Mouse (Mus musculus): ENCODE data around the gene Nudt1. TPM values are rescaled to one million over a fixed set of nuclear protein-coding genes. Genes with fewer than 3 reads are reported as not detected.
A peak's percentile ranks its signal among the peaks of the same experiment; 100 is the strongest.

Nudt1 gene
- polyA plus RNA-seq, 1 experiment from 2014 or later = 46.9 TPM

GRCm38 (mm10) chr5:140383559-140383958 is 62.1 kb downstream of the Nudt1 start:
- H3K4me2 ChIP-seq (replicated peaks) = no peak overlapping the region
- H3K36me3 ChIP-seq = no peaks in the 10 kb centered on the region
- no peaks in the 10 kb centered on the region for H3K27me3 ChIP-seq
- H3K9ac ChIP-seq = no peak overlapping the region
- 9% methylated on average over 7 of the region's 7 CpGs for WGBS
- H3K27ac ChIP-seq (replicated peaks) = peak overlapping the region; percentile 52; the same call in 1 of the 2 replicates
- peaks cover 34% of the 10 kb centered on the region for H3K4me1 ChIP-seq
- H3K4me3 ChIP-seq (replicated peaks) = no peak overlapping the region
- no peaks in the 10 kb centered on the region for H3K9me3 ChIP-seq (replicated peaks)
- peak; percentile 63; the same call in 1 of the 2 replicates for ATAC-seq (ENCODE audit: insufficient number of reproducible peaks, low FRiP score, low TSS enrichment, low read depth)

GRCm38 (mm10) chr5:140384462-140384861 is 63.0 kb downstream of the Nudt1 start:
- H3K27ac ChIP-seq (replicated peaks) = no peak overlapping the region
- no peak for ATAC-seq (ENCODE audit: insufficient number of reproducible peaks, low FRiP score, low TSS enrichment, low read depth)
- WGBS = 97% methylated on average over 1 of the region's 1 CpGs

GRCm38 (mm10) chr5:140387236-140387635 is 65.8 kb downstream of the Nudt1 start:
- H3K9ac ChIP-seq = no peak overlapping the region
- no peaks in the 10 kb centered on the region for H3K27me3 ChIP-seq
- ATAC-seq (ENCODE audit: insufficient number of reproducible peaks, low FRiP score, low TSS enrichment, low read depth) = no peak
- no peak overlapping the region for H3K4me3 ChIP-seq (replicated peaks)
- no peaks in the 10 kb centered on the region for H3K36me3 ChIP-seq
- no peak overlapping the region for H3K27ac ChIP-seq (replicated peaks)
- H3K4me2 ChIP-seq (replicated peaks) = peak overlapping the region; percentile 95; the same call in 1 of the 2 replicates
- 84% methylated on average over 7 of the region's 7 CpGs for WGBS
- peaks cover 29% of the 10 kb centered on the region for H3K4me1 ChIP-seq
- H3K9me3 ChIP-seq (replicated peaks) = no peaks in the 10 kb centered on the region

More at GRCm38 (mm10) chr5:140384462-140384861, 63.0 kb downstream of the Nudt1 start:
- Histone ChIP-seq H3K4me3 (replicated peaks) (no peak overlapping the region), H3K4me2 (replicated peaks) (no peak overlapping the region), H3K36me3 (no peaks in the 10 kb centered on the region), H3K4me1 (peaks cover 32% of the 10 kb centered on the region), H3K9ac (no peak overlapping the region), H3K9me3 (replicated peaks) (no peaks in the 10 kb centered on the region), H3K27me3 (no peaks in the 10 kb centered on the region)

Other genes with a start within 250 kb of the Nudt1 start
- gene Mad1l1, start 104 bp upstream of the Nudt1 start, polyA plus RNA-seq (2015; fragmentation: Nextera tagmentation; extraction: Ambion mirVana) = 48.2 and 49.7 TPM in 2 replicates
- gene Mrm2, start 10.2 kb downstream of the Nudt1 start, polyA plus RNA-seq (2015; fragmentation: Nextera tagmentation; extraction: Ambion mirVana) = 20.4 and 21.9 TPM in 2 replicates
- 21.2 and 23.3 TPM in 2 replicates for gene Snx8, start 67.6 kb downstream of the Nudt1 start, polyA plus RNA-seq (2015; fragmentation: Nextera tagmentation; extraction: Ambion mirVana)
- 126 and 130 TPM in 2 replicates for gene Eif3b, start 97.7 kb downstream of the Nudt1 start, polyA plus RNA-seq (2015; fragmentation: Nextera tagmentation; extraction: Ambion mirVana)
- gene Gm4869, start 124.0 kb downstream of the Nudt1 start, polyA plus RNA-seq (2015; fragmentation: Nextera tagmentation; extraction: Ambion mirVana) = 0.20 and 0.47 TPM in 2 replicates
- gene Chst12, start 183.9 kb downstream of the Nudt1 start, polyA plus RNA-seq (2015; fragmentation: Nextera tagmentation; extraction: Ambion mirVana) = 28.9 and 30.6 TPM in 2 replicates
- gene Grifin, start 243.4 kb downstream of the Nudt1 start, polyA plus RNA-seq (2015; fragmentation: Nextera tagmentation; extraction: Ambion mirVana) = not detected in 2 replicates